Mouse (Mus musculus) neutrophil, adult 5-6 weeks (primary cell): ENCODE results near the gene Nceh1. TPM values are rescaled to one million over a fixed set of nuclear protein-coding genes. Genes with fewer than 3 reads are reported as not detected.
A peak's percentile ranks its signal among the peaks of the same experiment; 100 is the strongest.

ENCODE experiments used
- ATAC-seq: fragments of 151-379, 151-347 bp; 2 replicates; pipeline ENCODE4 v1.8.0; 2017; ENCODE audit warnings: mild to moderate bottlenecking, moderate TSS enrichment; ENCODE audit not compliant: insufficient number of reproducible peaks, poor library complexity, low FRiP score, severe bottlenecking; ENCODE audit errors: extremely low read depth
- total RNA-seq: library from RNA; stranded (forward); fragments of 200-1000 nt; gene quantifications from 2 replicates; pipeline ENCODE4 v1.2.3, GENCODE M21; 2017

Nceh1 gene
- total RNA-seq, 1 experiment from 2014 or later: 13.2 TPM

GRCm38 (mm10) chr3:27222052-27222451, 39.3 kb downstream of the Nceh1 start:
- ATAC-seq: no peak

GRCm38 (mm10) chr3:27222488-27222887, 39.7 kb downstream of the Nceh1 start:
- no peak for ATAC-seq

GRCm38 (mm10) chr3:27227629-27228453, 45.1 kb downstream of the Nceh1 start:
- no peak for ATAC-seq

DNA sequence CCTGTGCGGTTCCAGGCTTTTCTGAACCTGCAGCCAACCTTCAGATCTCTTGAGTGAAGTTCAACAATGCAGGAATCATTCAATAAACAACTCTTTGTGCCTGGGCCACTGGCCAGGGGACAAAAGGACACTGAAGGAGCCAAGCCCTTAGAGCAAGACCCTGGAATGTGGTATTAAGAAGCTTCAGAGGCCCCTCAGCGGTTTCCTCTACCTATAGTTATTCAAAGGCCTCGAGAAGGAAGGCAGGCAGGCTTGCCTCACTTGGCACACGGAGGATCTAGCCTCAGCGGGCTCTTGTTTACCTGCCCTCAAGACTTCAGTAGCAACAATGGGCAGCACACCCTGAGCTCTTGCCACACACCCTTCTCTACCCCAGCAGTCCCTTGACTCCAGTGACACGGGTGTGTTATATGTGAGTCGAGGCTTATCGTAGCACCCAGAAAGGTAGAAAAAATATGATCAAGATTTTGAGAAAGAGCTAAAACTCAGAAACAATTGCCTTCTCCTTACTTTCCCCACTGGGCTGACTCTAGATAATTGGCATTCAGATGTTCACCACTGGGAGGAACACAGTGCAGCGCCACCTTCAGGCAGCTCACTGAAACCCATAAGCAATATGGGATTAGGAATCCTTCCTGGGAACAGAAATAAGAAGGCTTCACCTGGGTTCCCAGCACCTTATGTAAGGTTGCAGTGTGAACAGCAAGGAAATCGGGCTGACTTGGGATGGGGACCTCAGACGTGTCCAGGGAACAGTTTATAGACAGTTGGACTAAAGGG, 46.0 kb downstream of the Nceh1 start:
- ATAC-seq: no peak

- ATAC-seq: no peak
These were observed 50.6 kb downstream of the Nceh1 start for GRCm38 (mm10) chr3:27233361-27233760.

- ATAC-seq: no peak
These were observed 51.1 kb downstream of the Nceh1 start for GRCm38 (mm10) chr3:27233841-27234240.

DNA sequence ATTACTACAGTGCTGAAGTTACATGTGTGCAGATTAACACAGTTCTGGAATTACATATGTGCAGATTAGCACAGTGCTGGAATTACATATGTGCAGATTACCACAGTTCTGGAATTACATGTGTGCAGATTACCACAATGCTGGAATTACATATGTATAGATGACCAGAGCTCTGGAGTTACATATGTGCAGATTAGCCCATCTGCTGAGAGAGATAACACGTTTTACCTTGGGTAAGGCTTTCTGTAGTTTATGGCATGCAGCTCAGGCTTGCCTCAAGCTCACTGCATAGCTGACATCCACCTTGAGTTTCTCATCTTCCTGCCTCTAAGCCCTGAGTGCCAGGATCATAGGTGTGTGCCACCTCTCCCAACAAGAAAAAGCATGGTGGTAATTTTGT, 52.2 kb downstream of the Nceh1 start:
- no peak for ATAC-seq

DNA sequence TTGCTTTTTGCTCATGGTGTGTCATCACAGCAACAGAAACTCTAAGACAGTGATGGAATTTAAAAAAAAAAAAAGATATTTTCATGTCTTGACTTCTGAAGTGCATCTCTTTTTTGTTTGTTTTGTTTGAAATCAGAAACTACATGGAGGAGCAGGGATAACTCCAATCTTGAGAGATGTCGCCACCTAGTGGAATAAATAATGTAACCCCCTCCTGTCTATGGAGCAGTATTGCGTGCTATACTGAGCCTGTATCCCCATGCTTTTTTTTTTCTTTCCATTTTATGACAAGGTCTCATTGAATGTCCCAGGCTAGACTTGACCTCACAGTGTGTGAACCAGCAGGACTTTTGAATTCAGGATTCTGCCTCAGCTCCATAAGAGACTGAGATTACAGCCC, 54.5 kb downstream of the Nceh1 start:
- peak; percentile 77 for ATAC-seq

- no peak for ATAC-seq
These were observed 55.8 kb downstream of the Nceh1 start for GRCm38 (mm10) chr3:27238563-27238962.

DNA sequence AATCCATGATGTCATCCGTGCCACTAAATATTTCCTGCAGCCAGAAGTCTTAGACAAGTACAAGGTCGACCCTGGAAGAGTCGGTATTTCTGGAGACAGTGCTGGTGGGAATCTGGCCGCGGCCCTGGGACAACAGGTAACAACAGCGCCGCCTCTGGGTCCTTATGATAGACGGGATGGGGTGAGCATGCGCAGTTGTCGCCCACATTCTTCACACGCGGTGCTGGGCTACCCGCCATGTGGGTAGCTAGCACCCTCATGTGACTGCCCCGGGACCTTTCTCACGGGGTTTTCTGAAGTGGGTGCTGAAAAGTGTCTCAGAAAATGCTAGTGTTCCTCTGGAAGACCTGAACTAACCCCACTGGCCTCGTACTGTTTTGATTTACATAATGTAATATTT, 56.8 kb downstream of the Nceh1 start:
- no peak for ATAC-seq

GRCm38 (mm10) chr3:27241864-27242263, 59.1 kb downstream of the Nceh1 start:
- no peak for ATAC-seq

GRCm38 (mm10) chr3:27246166-27246565, 63.4 kb downstream of the Nceh1 start:
- ATAC-seq: no peak

GRCm38 (mm10) chr3:27247785-27248184, 65.0 kb downstream of the Nceh1 start:
- ATAC-seq: no peak

GRCm38 (mm10) chr3:27249030-27249429, 66.3 kb downstream of the Nceh1 start:
- ATAC-seq: no peak

GRCm38 (mm10) chr3:27250936-27251335, 68.2 kb downstream of the Nceh1 start:
- ATAC-seq: no peak

GRCm38 (mm10) chr3:27258461-27258860, 75.7 kb downstream of the Nceh1 start:
- ATAC-seq: peak; percentile 90

- ATAC-seq: no peak
These were observed 77.6 kb downstream of the Nceh1 start for GRCm38 (mm10) chr3:27260393-27260792.

GRCm38 (mm10) chr3:27267327-27267726, 84.6 kb downstream of the Nceh1 start:
- ATAC-seq: no peak

- ATAC-seq: no peak
These were observed 85.1 kb downstream of the Nceh1 start for GRCm38 (mm10) chr3:27267887-27268286.

DNA sequence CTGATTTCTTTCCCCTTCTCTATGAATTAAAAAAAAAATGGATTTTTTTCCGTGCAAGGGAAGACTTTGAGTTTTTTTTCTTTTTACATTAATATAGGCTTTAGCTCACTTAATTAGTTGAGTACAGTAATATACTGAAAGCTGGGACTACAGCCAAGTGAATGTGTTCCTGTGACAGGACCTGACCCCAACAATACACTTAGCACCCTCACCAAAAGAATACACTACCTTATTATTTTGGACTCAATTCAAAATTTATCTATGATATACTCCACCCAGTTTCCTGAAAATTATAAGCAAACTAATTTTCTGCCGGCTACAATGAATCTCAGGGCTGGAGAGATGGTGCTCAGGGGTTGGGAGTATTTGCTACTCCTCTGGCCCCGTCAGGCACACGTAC, 86.4 kb downstream of the Nceh1 start:
- ATAC-seq: no peak
